Mouse (Mus musculus) spleen, adult 2 months (tissue): Measurements from ENCODE around the gene Fxr2.

Source experiments
- CTCF ChIP-seq: fragments of 200-500 bp; IDR thresholded peaks from 2 replicates; pipeline ENCODE4 v1.5.1; 2011; ENCODE audit warnings: mild to moderate bottlenecking, inconsistent platforms; ENCODE audit not compliant: insufficient read depth, insufficient read length, insufficient replicate concordance; ENCODE audit errors: extremely low read depth
- POLR2A ChIP-seq: fragments of 200-500 bp; IDR thresholded peaks from 2 replicates; pipeline ENCODE4 v1.6.1; 2011; ENCODE audit warnings: low read depth, low read length, inconsistent platforms

- no peak for TF ChIP-seq CTCF
- TF ChIP-seq POLR2A = no peak
These were observed 31.0 kb downstream of the Fxr2 start for GRCm38 (mm10) chr11:69663795-69664194.
